Comparison of ENCODE assay signal across 9 mouse cellular contexts in the genomic region with DNA sequence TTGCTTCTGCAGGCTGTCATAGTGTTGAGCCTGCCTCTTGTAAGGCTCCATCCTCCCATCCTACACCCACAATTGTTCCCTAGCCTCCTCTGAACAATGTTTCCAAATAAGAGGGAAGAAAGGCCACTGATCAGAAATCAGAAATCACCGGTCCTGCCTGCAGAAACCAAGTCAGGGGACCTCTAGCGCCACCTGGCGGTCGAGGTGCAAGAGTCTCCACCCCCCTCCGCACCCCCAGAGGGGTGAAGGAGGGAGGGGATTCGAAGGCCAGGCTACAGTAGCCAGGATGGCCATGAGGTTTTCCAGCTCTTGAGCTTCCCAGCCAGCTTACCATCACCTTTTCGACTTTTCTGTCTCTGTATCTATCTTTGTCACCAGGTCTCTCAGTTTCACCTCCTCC. TPM values are rescaled to one million over a fixed set of nuclear protein-coding genes. Genes with fewer than 3 reads are reported as not detected.
A peak's percentile ranks its signal among the peaks of the same experiment; 100 is the strongest.
DNase-seq lines count a peak whose midpoint lies in the region; ATAC-seq and TF ChIP-seq lines count a peak whose summit lies in the region.
"Had no signal": no experiment of that assay in that cellular context is flagged by ENCODE, and none has a peak within 500 bp of the region (broad histone marks: within the 10 kb centered on the region; RNA-seq: fewer than 3 reads in every experiment).

No protein-coding gene starts in this region.

- peak; percentile 93 for TF ChIP-seq CTCF in kidney, postnatal 0 days (IDR thresholded peaks at IDR 0.05; ENCODE audit: low read depth)
- peak; percentile 77 for TF ChIP-seq CTCF in cortical plate, adult 2 months (IDR thresholded peaks at IDR 0.05; ENCODE audit: extremely low read depth, insufficient read depth, low read length)

- no peaks in the 10 kb centered on the region for H3K9me3 ChIP-seq in kidney, postnatal 0 days (replicated peaks; ENCODE audit: low read length)
- no peaks in the 10 kb centered on the region for H3K9me3 ChIP-seq in kidney, embryonic 14.5 days (ENCODE audit: control insufficient read depth, low read length)
- H3K9me3 ChIP-seq in limb, embryonic 11.5 days (ENCODE audit: control insufficient read depth, low read length) = no peaks in the 10 kb centered on the region
- H3K9me3 ChIP-seq in neural tube, embryonic 13.5 days = no peaks in the 10 kb centered on the region

- TF ChIP-seq POLR2A in cortical plate, adult 2 months (IDR thresholded peaks at IDR 0.05; ENCODE audit: extremely low read depth, insufficient read depth, low read length) = no peak

- ATAC-seq in kidney, postnatal 0 days (replicated peaks; ENCODE audit: low FRiP score, low read depth) = no peak
- ATAC-seq in kidney, embryonic 14.5 days (ENCODE audit: low FRiP score, low TSS enrichment) = no peak
- ATAC-seq in limb, embryonic 11.5 days (ENCODE audit: insufficient number of reproducible peaks, low FRiP score, low TSS enrichment, low read depth) = no peak
- ATAC-seq in neural tube, embryonic 13.5 days (ENCODE audit: low read depth) = peak; percentile 65; the same call in 1 of the 2 replicates

- no peaks in the 10 kb centered on the region for H3K4me1 ChIP-seq in kidney, postnatal 0 days (replicated peaks; ENCODE audit: insufficient read depth, low read length)
- H3K4me1 ChIP-seq in kidney, embryonic 14.5 days (ENCODE audit: control insufficient read depth, insufficient read depth, low read length) = no peaks in the 10 kb centered on the region
- H3K4me1 ChIP-seq in cortical plate, adult 2 months (ENCODE audit: control insufficient read depth, insufficient read depth, low read length) = peaks cover 12% of the 10 kb centered on the region
- H3K4me1 ChIP-seq in limb, embryonic 11.5 days (ENCODE audit: control insufficient read depth, insufficient read depth, low read length) = no peaks in the 10 kb centered on the region
- peaks cover 4% of the 10 kb centered on the region; the same call in 1 of the 2 replicates for H3K4me1 ChIP-seq in neural tube, embryonic 13.5 days (replicated peaks)

- no peaks in the 10 kb centered on the region for H3K36me3 ChIP-seq in kidney, postnatal 0 days (ENCODE audit: insufficient read depth, low read length)
- no peaks in the 10 kb centered on the region for H3K36me3 ChIP-seq in kidney, embryonic 14.5 days (ENCODE audit: control insufficient read depth, insufficient read depth, low read length)
- H3K36me3 ChIP-seq in limb, embryonic 11.5 days (ENCODE audit: control insufficient read depth, insufficient read depth, low read length) = no peaks in the 10 kb centered on the region
- no peaks in the 10 kb centered on the region for H3K36me3 ChIP-seq in neural tube, embryonic 13.5 days

- DNase-seq in kidney, postnatal 0 days (ENCODE audit: low spot score) = peak; percentile 73
- peak; percentile 79 to 86 for DNase-seq in adrenal gland, adult 18-20 months (ENCODE audit: low spot score in 2 of 2)
- peak; percentile 39 to 78 for DNase-seq in heart, postnatal 10 days
- peak; percentile 89 for DNase-seq in limb, embryonic 11.5 days (ENCODE audit: low spot score)
- peak; percentile 26 to 28 for DNase-seq in thymus, adult 18-20 months

- intact Hi-C loops in heart, postnatal 10 days (cut with DNase I) = loop anchor here (1.0 to 10.0 kb wide), 2 partner anchors 170 kb away; partner anchors contain the start of gene Dusp8

- H3K4me2 ChIP-seq in kidney, postnatal 0 days (ENCODE audit: low read length) = no peak overlapping the region
- H3K4me2 ChIP-seq in kidney, embryonic 14.5 days (replicated peaks; ENCODE audit: low read depth, low read length) = no peak overlapping the region
- no peak overlapping the region for H3K4me2 ChIP-seq in limb, embryonic 11.5 days (ENCODE audit: low read depth, severe bottlenecking)
- H3K4me2 ChIP-seq in neural tube, embryonic 13.5 days = no peak overlapping the region

- H3K27ac ChIP-seq in kidney, postnatal 0 days = no peak overlapping the region
- no peak overlapping the region for H3K27ac ChIP-seq in kidney, embryonic 14.5 days (ENCODE audit: low read depth, low read length)
- H3K27ac ChIP-seq in cortical plate, adult 2 months (ENCODE audit: insufficient read depth, low read length) = no peak overlapping the region
- H3K27ac ChIP-seq in limb, embryonic 11.5 days (replicated peaks; ENCODE audit: low read depth, low read length) = no peak overlapping the region
- no peak overlapping the region for H3K27ac ChIP-seq in neural tube, embryonic 13.5 days (replicated peaks)

- H3K27me3 ChIP-seq in kidney, postnatal 0 days (ENCODE audit: insufficient read depth, low read length) = no peaks in the 10 kb centered on the region
- no peaks in the 10 kb centered on the region for H3K27me3 ChIP-seq in kidney, embryonic 14.5 days (ENCODE audit: control insufficient read depth, insufficient read depth, low read length)
- no peaks in the 10 kb centered on the region for H3K27me3 ChIP-seq in limb, embryonic 11.5 days (ENCODE audit: control insufficient read depth, insufficient read depth, low read length)
- no peaks in the 10 kb centered on the region for H3K27me3 ChIP-seq in neural tube, embryonic 13.5 days

- 9% methylated on average over 7 of the region's 7 CpGs for WGBS in kidney, postnatal 0 days
- WGBS in kidney, embryonic 14.5 days = 10% methylated on average over 7 of the region's 7 CpGs
- 10% methylated on average over 7 of the region's 7 CpGs for WGBS in limb, embryonic 11.5 days
- whole genome bisulfite sequencing in neural tube, embryonic 13.5 days = 8% methylated on average over 7 of the region's 7 CpGs

- no peak overlapping the region for H3K4me3 ChIP-seq in kidney, postnatal 0 days (replicated peaks; ENCODE audit: low read depth, low read length)
- H3K4me3 ChIP-seq in kidney, embryonic 14.5 days (ENCODE audit: low read length) = no peak overlapping the region
- H3K4me3 ChIP-seq in cortical plate, adult 2 months (ENCODE audit: insufficient read depth, low read length) = no peak overlapping the region
- H3K4me3 ChIP-seq in limb, embryonic 11.5 days (ENCODE audit: low read depth, low read length) = no peak overlapping the region
- H3K4me3 ChIP-seq in neural tube, embryonic 13.5 days = no peak overlapping the region
- H3K4me3 ChIP-seq: erythroblast, embryonic 14.5 days had no signal

- no peak overlapping the region for H3K9ac ChIP-seq in kidney, postnatal 0 days (ENCODE audit: low read depth, low read length)
- H3K9ac ChIP-seq in kidney, embryonic 14.5 days (ENCODE audit: low read depth, low read length) = no peak overlapping the region
- H3K9ac ChIP-seq in limb, embryonic 11.5 days (ENCODE audit: low read length) = no peak overlapping the region
- H3K9ac ChIP-seq in neural tube, embryonic 13.5 days = no peak overlapping the region

RNA-seq across cellular contexts. Expression of gene Tollip, which starts 6.6 kb away (rescaled TPM):
- polyA plus RNA-seq in kidney, postnatal 0 days (2015; fragmentation: Nextera tagmentation; extraction: Ambion mirVana) = 35.0 and 38.3 TPM in 2 replicates
- 21.0 and 45.8 TPM in 2 replicates for polyA plus RNA-seq in kidney, embryonic 14.5 days (2014; fragmentation: Nextera tagmentation; extraction: Ambion mirVana)
- total RNA-seq in adrenal gland, adult 18-20 months (2021) = 10 to 100 TPM; 57.0 to 57.8 TPM
- 121 and 122 TPM in 2 replicates for polyA plus RNA-seq in cortical plate, adult 2 months (2012; rRNA removed)
- total RNA-seq in heart, postnatal 10 days (2021) = 10 to 100 TPM; 47.2 to 47.7 TPM
- 38.0 and 38.8 TPM in 2 replicates for polyA plus RNA-seq in limb, embryonic 11.5 days (2014; fragmentation: Nextera tagmentation; extraction: Ambion mirVana)
- polyA plus RNA-seq in neural tube, embryonic 13.5 days (2015; fragmentation: Nextera tagmentation; extraction: Ambion mirVana) = 66.8 and 68.9 TPM in 2 replicates

RNA-seq across cellular contexts. Expression of gene Brsk2, which starts 24.6 kb away (rescaled TPM):
- polyA plus RNA-seq in kidney, postnatal 0 days (2015; fragmentation: Nextera tagmentation; extraction: Ambion mirVana) = 0.29 and 0.31 TPM in 2 replicates
- polyA plus RNA-seq in kidney, embryonic 14.5 days (2014; fragmentation: Nextera tagmentation; extraction: Ambion mirVana) = 0.46 and 0.69 TPM in 2 replicates
- total RNA-seq in adrenal gland, adult 18-20 months (2021) = 1 to 10 TPM; 1.8 to 2.1 TPM
- polyA plus RNA-seq in cortical plate, adult 2 months (2012; rRNA removed) = 179 and 188 TPM in 2 replicates
- total RNA-seq in heart, postnatal 10 days (2021) = under 1 TPM; 0.29 to 0.50 TPM
- polyA plus RNA-seq in limb, embryonic 11.5 days (2014; fragmentation: Nextera tagmentation; extraction: Ambion mirVana) = 0.49 and 0.51 TPM in 2 replicates
- polyA plus RNA-seq in neural tube, embryonic 13.5 days (2015; fragmentation: Nextera tagmentation; extraction: Ambion mirVana) = 20.1 and 20.6 TPM in 2 replicates

Comparison
In these comparisons a context has a peak if more than half of its experiments do, and no peak if none do; other contexts are left out.
1. DNase-seq: peak in every context shown above with its lines; median percentile 89 in limb, embryonic 11.5 days; 82 in adrenal gland, adult 18-20 months; 73 in kidney, postnatal 0 days; 58 in heart, postnatal 10 days; 27 in thymus, adult 18-20 months.
2. RNA of gene Brsk2, which starts 24.6 kb away (polyA plus RNA-seq): 179 to 188 TPM in cortical plate, adult 2 months and 20.1 to 20.6 TPM in neural tube, embryonic 13.5 days; 0.46 to 0.69 TPM in kidney, embryonic 14.5 days, 0.49 to 0.51 TPM in limb, embryonic 11.5 days and 0.29 to 0.31 TPM in kidney, postnatal 0 days; every median in the first group is over 10 times any median in the second.